Mouse (Mus musculus): Measurements from ENCODE around the gene Megf6. TPM values are rescaled to one million over a fixed set of nuclear protein-coding genes. Genes with fewer than 3 reads are reported as not detected.

Gene Megf6
- total RNA-seq, 2 experiments from 2014 or later: 2.8 to 7.3 TPM

DNA sequence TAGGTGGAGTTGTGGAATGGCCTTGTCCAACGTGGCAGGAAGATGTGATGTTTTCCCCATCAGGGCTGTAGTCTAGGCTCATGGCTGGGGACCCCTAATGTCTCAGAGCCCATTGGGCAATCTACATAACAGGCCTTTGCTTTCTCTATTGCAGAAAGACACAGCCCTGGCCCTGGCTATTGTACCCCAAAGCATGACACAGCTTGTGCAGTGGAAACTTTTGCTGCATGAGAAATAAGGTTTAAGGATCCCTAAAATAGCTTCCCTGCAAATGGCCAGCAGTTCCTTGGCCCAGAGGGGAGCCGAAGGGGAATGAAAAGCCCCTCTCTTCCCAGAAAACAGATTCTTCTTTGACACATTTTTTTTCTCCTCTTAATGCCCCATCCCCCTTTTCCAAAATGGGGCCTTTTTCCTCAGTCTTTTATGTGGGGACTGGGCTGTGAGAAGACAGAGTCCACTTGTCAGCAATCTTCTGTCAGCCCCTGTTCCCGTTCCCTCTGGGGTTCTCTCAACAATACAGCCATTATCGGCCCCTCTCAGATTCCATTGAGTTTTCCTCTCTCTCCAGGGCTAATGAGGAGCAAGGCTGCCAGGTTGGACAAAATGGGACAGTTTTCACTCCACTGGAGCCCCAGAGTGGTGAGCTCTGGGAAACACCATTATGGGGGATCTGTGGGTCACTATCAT is 142.5 kb downstream of the Megf6 start:
- peak in 1 of 2 experiments; percentile 42 for DNase-seq (ENCODE audit: low spot score in 2 of 2)

DNA sequence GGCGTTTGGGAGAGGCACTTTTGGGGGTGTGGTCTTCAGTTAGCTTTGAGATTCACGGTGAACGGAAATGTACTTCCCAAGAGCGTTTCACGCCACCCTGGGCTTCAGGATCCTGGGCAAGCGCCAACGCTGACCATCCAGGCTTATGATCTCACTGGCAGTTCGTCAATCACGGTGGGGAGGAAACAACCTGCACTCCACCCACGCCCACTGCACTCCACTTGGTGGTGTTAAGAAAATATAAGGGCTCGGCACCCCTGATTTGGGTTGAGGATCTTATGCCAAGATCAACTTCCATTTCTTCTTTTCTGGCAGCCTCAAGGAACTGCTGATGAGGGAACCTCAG is 143.1 kb downstream of the Megf6 start:
- no peak for DNase-seq (ENCODE audit: low spot score in 2 of 2)

Other genes starting within 250 kb of the Megf6 start
- gene A430005L14Rik, start 213.5 kb upstream of the Megf6 start, total RNA-seq (2021): 10 to 100 TPM; 24.6 to 25.5 TPM
- gene Dffb, start 195.6 kb upstream of the Megf6 start, total RNA-seq (2021): 10 to 100 TPM; 11.1 to 12.7 TPM
- gene Cep104, start 195.5 kb upstream of the Megf6 start, total RNA-seq (2021): 10 to 100 TPM; 31.2 to 32.3 TPM
- 10 to 100 TPM; 55.6 to 68.0 TPM for gene Lrrc47, start 159.0 kb upstream of the Megf6 start, total RNA-seq (2021)
- gene Smim1, start 144.5 kb upstream of the Megf6 start, total RNA-seq (2021): 10 to 100 TPM; 10.3 to 12.5 TPM
- gene Ccdc27, start 128.1 kb upstream of the Megf6 start, total RNA-seq (2021): under 1 TPM; 0.59 to 0.66 TPM
- 1 to 10 TPM; 1.9 to 2.5 TPM for gene Trp73, start 30.5 kb upstream of the Megf6 start, total RNA-seq (2021)
- 10 to 100 TPM; 30.0 to 35.8 TPM for gene Wrap73, start 28.4 kb upstream of the Megf6 start, total RNA-seq (2021)
- 100 to 1,000 TPM; 196 to 199 TPM for gene Tprgl, start 10.1 kb upstream of the Megf6 start, total RNA-seq (2021)
- under 1 TPM; 0.57 to 0.71 TPM for gene Arhgef16, start 130.9 kb downstream of the Megf6 start, total RNA-seq (2021)
- under 1 TPM in 1 of 2 experiments, not detected in 1; 0.53 TPM for gene B230104I21Rik, start 165.4 kb downstream of the Megf6 start, total RNA-seq (2021)

All from layer of hippocampus, adult 18-20 months (tissue).